Mouse (Mus musculus) neural tube, embryonic 10.5 days (tissue): Measurements from ENCODE around the gene Fam43a.

ENCODE experiments used
- DNase-seq: peaks from one replicate; pipeline ENCODE4 v3.0.0-alpha.2; 2017; ENCODE audit warnings: low spot score; ENCODE audit errors: extremely low spot score

Fam43a gene

DNA sequence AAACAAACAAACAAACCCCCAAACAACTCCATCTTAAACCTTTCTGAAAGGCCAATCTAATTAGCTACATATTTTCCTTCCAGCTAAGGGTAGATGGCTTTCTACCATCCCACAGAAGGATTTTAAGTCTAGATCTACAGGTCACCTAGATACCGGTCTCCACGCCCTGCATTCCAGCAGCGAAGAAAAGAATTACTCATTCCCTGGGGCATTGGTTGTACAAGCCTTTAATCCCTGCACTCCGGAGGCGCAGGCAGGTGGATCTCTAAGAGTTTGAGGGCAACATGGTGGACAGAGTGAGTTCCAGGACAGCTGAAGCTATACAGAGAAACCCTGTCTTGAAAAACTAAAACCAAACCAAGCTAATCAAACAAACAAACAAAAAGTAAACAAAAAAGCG, 28.9 kb downstream of the Fam43a start:
- no peak for DNase-seq

DNA sequence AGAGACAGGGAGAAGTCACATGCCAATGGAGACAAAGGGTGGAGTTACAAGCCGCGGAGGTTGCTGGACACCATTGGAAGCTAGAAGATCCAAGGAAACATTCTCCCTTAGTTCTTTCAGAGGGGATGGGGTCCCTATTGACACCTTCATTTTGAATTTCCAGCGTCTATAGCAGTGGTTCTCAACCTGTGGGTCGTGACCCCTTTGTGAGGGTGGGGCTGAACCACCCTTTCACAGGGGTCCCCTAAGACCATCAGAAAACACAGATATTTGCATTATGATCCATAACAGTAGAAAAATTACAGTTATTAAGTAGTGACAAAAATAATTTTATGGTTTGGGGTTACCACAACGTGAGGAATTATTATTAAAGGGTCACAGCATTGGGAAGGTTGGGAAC, 30.0 kb downstream of the Fam43a start:
- DNase-seq, result no peak

DNA sequence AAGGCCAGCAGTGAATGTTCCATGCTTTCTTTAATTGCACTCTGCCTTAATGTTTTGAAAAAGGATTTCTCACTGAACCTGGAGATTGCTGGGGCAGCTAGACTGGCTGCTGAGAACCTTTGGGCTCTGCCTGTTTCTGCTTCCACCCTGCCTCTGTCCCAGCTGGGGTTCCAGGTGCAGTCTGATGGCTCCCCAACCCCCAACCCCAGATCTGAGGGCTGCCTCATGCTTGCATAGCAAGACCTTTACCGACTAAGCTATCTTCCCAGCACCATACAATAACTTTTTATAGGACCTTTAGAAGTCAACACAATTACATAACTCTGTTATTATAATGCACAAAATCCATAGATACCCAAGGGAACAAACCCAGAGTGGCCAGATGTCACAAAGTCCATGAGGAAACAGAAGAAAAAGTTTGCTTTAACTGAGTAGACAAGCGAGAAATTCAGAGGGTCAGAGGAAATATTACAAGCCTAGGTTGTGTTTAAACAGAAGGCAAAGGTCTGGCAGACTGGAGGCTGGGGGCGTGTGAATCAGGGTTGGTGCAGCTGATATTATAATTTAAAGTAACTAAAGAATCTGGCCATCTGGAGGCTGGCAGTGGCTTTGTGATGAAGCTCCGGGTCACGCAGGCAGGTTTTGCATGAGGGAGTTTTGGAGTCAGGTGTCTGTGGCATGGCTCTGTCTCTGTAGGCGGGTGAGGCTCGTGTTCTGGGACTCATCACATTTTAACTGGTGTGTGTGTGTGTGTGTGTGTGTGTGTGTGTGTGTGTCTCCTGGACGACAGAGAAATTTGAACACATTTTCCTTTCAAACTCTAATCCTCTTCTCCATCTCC, 34.6 kb downstream of the Fam43a start:
- no peak for DNase-seq

DNA sequence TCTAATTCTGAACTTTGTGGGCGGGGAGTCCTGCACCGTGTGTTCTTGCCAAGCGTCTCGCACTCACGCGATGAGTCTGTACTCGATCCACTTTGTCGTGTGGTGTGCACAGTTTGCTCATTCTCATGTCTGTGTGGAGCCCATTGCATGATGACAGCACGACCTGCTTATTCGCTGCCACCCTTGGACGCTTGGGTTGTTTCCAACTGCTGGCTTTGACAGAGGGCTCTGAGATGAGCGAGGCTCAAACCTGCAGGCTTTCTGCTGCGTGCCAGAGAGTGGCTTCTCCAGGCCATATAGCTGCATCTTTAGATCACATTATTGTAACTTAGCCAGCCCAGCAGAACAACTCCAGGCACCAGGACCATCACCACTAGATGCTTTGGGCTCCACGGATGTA, 39.1 kb downstream of the Fam43a start:
- DNase-seq, result no peak

DNA sequence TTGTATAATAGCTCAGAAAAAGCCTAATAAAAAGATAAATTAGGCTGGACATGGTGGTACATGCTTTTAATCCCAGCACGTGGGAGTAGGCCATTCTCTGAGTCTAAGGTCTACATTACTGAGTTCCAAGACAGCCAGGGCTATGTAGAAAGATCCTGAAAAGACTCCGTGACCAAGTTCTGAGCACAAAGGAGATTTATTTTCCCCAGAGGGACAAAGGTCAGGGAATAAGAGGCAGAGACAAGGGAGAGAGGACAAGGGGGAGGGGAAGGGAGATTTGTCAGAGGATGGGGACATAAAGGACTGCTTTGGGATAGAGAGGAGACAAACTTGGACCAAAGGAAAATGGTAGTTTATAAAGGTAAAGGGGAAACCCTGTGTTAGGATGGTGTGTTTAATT, 41.1 kb downstream of the Fam43a start:
- DNase-seq, result no peak

DNA sequence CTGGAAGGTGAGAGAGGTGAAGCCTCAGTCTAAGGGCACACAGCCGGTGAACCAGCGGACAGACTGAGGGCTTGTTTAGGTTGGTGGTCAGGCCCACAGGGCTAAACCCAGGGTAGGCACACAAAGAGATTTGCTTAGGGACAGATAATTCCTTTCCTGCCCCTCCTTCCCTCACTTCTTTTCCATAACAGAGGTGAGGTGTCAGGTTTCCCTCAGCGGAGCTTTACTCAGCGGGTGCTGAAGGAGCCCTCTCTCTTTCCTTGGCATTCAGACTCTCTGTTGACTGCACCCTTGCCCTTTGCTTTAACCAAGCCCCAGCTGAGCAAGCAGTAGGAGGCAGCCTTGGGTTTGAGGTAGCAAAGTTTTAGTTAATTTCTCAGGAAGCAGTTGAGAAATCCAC, 41.9 kb downstream of the Fam43a start:
- no peak for DNase-seq

DNA sequence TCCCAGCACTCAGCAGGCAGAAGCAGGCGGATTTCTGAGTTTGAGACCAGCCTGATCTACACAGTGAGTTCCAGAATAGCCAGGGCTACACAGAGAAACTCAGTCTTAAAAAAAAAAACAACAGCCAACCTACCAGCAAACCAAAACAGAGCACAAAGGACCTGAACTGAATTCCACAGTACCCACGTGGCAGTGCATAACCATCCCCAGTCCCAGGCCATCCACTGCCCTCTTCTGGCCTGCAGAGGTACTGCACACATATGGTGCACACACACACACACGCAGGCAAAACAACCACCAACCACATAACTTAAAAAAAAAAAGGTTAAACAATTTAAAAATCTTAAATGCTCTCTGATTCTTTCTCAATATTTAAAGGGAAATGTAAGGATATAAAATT, 42.7 kb downstream of the Fam43a start:
- DNase-seq, result no peak

DNA sequence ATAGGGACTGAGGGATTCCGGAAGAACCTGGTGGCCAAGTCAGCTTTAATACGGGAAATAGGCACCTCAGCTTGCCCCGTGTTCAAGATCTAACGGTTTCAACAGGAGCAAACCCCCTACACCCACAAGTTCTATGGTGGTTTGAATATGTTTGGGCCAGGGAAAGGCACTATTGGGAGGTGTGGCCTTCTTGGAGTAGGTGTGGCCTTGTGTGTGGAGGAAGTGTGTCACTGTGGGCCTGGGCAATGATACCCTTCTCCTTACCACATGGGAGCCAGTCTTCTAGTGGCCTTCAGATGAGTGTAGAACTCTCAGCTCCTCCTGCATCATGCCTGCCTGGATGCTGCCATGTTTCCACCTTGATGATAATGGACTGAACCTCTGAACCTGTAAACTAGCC, 45.5 kb downstream of the Fam43a start:
- no peak for DNase-seq

DNA sequence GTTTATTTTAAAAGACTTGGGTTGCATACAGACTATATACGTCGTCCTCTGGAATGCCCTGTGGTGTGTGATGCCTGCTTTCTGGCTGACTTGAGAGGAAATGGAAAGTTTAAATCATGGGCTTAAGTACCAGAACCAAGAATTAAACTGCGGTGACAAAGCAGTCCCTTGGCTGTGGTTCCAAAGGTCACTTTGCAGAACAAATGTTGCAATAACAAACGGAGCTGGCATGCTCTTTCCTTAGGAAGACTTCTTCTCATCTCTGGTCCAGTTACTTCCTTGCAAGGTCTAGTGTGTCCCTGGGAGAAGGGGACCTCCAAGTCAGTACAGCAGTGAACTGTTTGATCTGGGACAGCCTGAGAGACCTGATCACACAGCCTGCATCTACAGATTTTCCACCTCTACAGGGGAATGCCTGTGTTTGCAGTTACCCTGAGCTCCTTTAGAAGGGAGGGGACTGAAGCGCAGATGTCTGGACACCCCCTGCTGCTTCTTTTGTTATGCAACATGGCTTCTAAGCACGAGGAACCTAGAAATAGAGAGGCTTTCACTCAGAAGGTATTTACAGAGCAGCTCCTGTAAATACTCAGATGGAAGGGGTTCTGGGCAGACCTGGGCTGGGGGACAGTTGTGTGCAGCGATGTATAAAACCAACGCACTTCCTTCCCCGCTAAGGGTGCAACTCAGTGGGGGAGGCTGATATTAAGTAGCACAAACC, 46.5 kb downstream of the Fam43a start:
- no peak for DNase-seq

DNA sequence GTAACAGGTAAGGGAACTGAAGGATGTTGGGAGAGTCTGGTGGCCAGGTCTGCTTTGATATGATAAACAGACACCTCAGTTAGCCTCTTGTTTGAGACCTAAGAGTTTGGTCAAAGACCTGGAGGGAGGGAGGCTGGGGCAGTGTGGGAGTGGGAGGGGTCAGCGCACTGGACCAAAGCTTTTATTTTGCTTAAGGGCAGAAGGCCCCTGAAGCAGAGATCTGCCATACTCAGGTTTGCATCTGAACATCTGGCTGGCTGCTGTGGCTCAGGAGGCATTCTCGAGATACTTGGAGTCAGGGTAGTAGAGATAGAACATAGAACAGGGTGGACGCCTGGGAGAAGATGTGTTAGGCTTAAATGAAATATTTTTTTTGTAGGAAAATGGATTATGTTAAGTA, 47.3 kb downstream of the Fam43a start:
- no peak for DNase-seq

DNA sequence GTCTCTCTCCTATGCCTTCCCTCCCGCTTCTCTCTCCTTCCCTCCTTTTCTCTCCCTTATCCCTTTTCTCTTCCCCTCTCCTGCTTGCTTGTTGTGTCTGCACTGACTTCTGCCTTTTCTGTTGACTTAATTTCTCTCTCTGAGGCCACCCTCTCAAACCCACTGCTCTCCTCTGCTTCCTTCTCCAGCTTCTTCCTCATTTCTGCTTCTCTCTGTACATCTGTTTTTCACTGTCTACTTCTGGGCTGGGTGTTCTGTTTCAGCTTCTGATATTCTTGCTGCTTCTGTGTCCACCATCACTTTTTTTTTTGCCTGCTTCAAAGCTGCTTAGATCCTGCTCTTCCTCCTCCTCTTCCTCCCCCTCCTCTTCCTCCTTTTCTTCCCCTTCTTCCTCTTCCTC, 51.8 kb downstream of the Fam43a start:
- DNase-seq, result no peak
